Mouse (Mus musculus) CH12.LX (cell line): Measurements from ENCODE around the gene Dapl1.

Source experiments
- CTCF ChIP-seq, 2 experiments: IDR thresholded peaks in 1 of 2; conservative IDR thresholded peaks in 1 of 2; 2 replicates each; pipeline ENCODE4 v1.5.1; 2011 to 2012; ENCODE audit warnings: low read depth in 2 of 2, low read length in 2 of 2, improper control_type of control experiment in 1 of 2, inconsistent platforms in 1 of 2, mild to moderate bottlenecking in 1 of 2, moderate library complexity in 1 of 2
- KAT2A ChIP-seq: IDR thresholded peaks from 2 replicates; pipeline ENCODE4 v1.6.1; 2012; ENCODE audit warnings: low read length, improper control_type of control experiment, inconsistent platforms; ENCODE audit not compliant: insufficient replicate concordance
- MEF2A ChIP-seq: IDR thresholded peaks from 2 replicates; pipeline ENCODE4 v1.6.1; 2014; ENCODE audit warnings: low read depth, mild to moderate bottlenecking, inconsistent platforms, low read length, improper control_type of control experiment, borderline replicate concordance
- POLR2A ChIP-seq: IDR thresholded peaks from 2 replicates; pipeline ENCODE4 v1.6.1; 2011; ENCODE audit warnings: low read depth, mild to moderate bottlenecking, improper control_type of control experiment, low read length
- TCF12 ChIP-seq: IDR thresholded peaks from 2 replicates; pipeline ENCODE4 v1.6.1; 2014; ENCODE audit warnings: low read depth, mild to moderate bottlenecking, inconsistent platforms, low read length, improper control_type of control experiment
- USF2 ChIP-seq: conservative IDR thresholded peaks from 2 replicates; pipeline ENCODE4 v1.6.1; 2011; ENCODE audit warnings: low read depth, low read length, improper control_type of control experiment
- ZKSCAN1 ChIP-seq: IDR thresholded peaks from 2 replicates; pipeline ENCODE4 v1.6.1; 2012; ENCODE audit warnings: low read depth, inconsistent platforms, low read length, improper control_type of control experiment, borderline replicate concordance

DNA sequence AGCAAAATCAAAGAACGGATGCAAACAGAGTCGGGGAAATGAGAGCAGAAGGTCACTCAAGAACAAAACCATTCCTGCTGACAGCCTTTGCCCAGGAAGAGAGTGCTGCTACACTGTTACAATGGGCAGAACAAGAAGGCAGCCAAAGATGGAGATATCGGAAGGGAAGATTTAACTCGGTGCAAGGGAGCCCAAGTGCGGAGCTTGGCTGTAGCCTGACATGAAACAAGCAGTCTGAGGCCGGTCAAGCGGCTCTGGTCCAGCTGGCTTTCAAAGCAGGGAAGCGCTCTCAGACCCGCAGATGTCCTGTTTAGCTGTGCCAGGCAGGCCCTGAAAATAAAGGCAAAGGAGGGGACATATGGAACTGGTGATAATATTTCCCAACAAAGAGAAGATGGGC is 26.0 kb downstream of the Dapl1 start:
- TF ChIP-seq KAT2A = no peak
- TF ChIP-seq POLR2A = no peak
- TF ChIP-seq ZKSCAN1 = no peak
- no peak for TF ChIP-seq MEF2A
- no peak for TF ChIP-seq CTCF (conservative IDR thresholded peaks at IDR 0.05 in 1 of 2, IDR thresholded peaks at IDR 0.05 in 1 of 2; ENCODE audit: low read depth in 2 of 2, low read length in 2 of 2)
- no peak for TF ChIP-seq USF2
- TF ChIP-seq TCF12 = no peak
